Mouse (Mus musculus): ENCODE results near the gene Chaf1b. TPM values are rescaled to one million over a fixed set of nuclear protein-coding genes. Genes with fewer than 3 reads are reported as not detected.

Chaf1b gene
- total RNA-seq, 2 experiments from 2014 or later: 0.91 to 1.3 TPM

DNA sequence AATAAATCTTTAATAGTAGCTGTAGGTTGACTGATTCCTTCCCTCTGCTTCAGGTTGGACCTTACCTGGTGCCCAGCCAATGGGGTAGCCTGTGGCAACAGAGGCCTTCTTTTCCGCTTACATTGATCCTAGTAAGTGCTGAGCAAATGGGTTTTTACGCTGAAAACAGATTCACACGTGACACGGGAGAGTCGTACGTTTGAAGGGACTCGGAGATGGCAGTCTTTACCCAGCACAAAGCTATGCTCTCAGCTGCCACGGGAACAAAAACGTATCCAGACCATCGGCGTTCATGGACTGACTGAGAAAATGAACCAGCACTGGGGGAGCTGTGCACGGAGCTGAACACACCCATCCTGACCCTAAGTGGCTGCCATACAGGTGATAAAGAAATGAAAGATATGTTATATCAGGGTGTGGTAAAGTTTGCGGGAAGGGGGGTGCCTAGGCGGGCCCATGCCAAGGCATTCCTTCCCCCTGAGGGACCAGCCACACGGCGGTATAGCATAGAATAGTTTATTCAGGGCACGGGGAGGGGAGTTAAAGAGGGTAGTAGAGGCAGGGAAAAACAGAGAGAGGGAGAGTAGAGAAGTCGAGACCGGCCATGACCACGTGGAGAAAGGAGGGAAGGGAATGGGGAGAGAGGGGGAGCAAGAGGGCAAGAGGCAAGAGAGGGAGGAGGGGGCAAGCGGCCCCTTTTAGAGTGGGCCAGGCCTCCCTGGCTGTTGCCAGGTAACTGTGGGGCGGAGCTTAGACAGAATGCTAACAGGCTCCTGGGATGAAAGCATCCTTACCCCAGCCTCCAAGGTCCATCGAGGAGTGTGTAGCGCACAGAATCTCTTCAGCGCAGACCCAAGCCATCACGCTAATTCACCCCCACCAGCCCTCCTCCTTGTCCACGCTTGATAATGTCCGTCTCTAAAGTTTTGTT lies 27.3 kb downstream of the Chaf1b start:
- no peak for DNase-seq (ENCODE audit: low spot score)
- intact Hi-C loops (cut with DNase I): loop anchor here (10.0 kb wide), 1 partner anchor 424 kb away; no protein-coding TSS in a partner anchor

DNA sequence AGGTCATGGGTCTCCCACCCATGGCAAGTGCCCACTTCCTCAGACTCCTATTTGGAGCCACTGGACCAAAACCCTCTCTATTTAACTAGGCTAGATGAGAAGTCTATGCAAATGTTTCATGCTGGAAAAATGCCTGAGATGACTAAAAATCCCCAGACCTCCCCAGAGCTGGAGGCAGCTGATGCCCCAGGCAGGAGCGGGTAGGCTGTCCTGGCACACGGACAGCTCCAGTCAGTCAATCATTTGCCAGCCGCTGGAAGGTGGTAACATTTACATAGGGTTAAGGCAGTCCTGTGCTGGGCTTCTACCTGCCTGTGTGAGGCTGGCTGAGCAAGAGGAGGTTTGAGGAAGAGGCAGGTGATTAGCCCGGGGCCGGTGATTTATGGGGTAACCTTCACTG lies 28.5 kb downstream of the Chaf1b start:
- intact Hi-C loops (cut with DNase I): loop anchor here (10.0 kb wide), 1 partner anchor 423 kb away; no protein-coding TSS in a partner anchor

DNA sequence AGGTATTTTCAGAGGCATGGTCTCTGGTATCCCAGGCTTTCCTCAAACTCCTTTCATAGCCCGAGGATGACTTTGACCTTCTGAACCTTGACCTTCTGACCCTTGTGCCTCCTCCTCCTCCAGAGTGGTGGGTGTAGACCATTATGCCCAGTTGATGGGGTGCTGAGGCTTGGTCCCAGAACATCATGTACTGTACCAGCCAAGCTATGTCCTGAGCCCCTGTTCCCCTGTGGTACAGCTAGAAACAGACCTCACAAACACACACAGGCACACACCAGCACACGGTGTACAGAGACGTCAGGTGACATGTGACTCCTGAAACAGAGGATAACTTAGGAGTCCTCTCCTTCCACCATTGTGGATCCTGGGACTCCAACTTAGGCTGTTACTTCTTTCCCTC lies 29.1 kb downstream of the Chaf1b start:
- intact Hi-C loops (cut with DNase I): loop anchor here (10.0 kb wide), 1 partner anchor 422 kb away; no protein-coding TSS in a partner anchor
- DNase-seq (ENCODE audit: low spot score): no peak

More for the DNA sequence above, 28.5 kb downstream of the Chaf1b start:
- no peak for DNase-seq (ENCODE audit: low spot score)

GRCm38 (mm10) chr16:93913881-93914576 lies 30.3 kb downstream of the Chaf1b start:
- no peak for DNase-seq (ENCODE audit: low spot score)
- intact Hi-C loops (cut with DNase I): loop anchor here (10.0 kb wide), 1 partner anchor 421 kb away; no protein-coding TSS in a partner anchor

DNA sequence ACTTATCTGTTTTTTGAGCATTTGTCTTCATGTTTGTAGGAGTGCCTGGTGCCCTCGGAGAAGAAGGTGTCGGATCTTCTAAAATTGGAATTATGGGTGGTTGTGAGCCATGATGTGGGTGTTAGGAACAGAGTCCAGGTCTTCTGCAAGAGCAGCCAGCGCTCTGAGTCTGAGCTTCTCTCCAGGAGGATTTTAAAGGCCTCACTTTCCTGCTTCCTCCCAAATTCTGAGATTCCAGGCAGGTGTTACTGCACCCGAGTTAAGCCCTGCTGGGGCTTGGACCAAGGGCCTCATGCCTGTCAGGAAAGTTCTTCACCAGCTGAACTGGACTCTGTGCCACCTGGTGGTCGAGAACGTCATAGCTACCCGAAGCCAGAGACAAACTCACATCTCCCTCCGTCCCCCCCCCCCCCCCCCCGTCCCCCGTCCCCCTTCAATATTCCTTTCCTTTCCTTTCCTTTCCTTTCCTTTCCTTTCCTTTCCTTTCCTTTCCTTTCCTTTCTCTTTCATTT lies 31.7 kb downstream of the Chaf1b start:
- DNase-seq (ENCODE audit: low spot score): no peak
- intact Hi-C loops (cut with DNase I): loop anchor here (10.0 kb wide), 1 partner anchor 419 kb away; no protein-coding TSS in a partner anchor

GRCm38 (mm10) chr16:93917712-93918678 lies 34.3 kb downstream of the Chaf1b start:
- intact Hi-C loops (cut with DNase I): loop anchor here (10.0 kb wide), 1 partner anchor 417 kb away; no protein-coding TSS in a partner anchor
- DNase-seq (ENCODE audit: low spot score): no peak

DNA sequence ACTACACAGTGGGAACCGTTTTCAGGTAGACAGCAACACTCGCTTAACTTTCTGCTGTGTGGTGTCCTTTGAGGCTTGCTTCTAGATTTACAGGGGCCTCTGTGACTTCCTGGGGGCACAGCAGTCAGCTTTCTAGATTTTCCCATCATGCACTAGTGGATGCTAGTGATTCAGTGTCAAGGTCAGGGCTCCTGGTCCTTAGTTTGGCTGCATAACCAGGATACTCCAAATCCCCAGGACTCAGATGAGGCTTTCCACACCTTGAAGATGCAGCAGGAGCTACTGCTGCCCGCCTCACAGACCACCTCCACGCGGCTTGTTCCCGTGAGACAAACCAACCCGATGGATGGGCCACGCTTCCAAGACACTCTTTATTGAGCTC lies 35.0 kb downstream of the Chaf1b start:
- DNase-seq (ENCODE audit: low spot score): no peak
- intact Hi-C loops (cut with DNase I): loop anchor here (10.0 kb wide), 1 partner anchor 416 kb away; no protein-coding TSS in a partner anchor

DNA sequence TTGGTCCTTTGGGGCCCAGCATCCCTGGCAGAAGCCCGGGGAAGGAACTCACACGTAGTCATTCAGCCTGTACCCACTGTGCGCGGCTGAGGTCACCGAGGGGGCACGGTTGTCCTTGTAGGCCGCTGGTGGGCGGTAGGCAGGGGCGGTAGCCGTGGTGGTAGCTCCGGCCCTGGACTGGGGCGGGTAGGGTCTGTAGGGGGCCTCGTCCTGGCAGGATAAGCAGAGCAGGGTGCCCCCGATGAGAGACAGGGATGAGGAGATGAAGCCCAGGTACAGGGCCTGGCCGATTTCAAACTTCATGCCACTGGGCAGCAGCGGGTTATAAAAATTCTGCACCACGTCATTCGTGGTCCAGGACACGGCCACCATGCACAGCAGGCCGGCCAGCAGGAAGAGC lies 35.5 kb downstream of the Chaf1b start:
- intact Hi-C loops (cut with DNase I): loop anchor here (10.0 kb wide), 1 partner anchor 416 kb away; no protein-coding TSS in a partner anchor

DNA sequence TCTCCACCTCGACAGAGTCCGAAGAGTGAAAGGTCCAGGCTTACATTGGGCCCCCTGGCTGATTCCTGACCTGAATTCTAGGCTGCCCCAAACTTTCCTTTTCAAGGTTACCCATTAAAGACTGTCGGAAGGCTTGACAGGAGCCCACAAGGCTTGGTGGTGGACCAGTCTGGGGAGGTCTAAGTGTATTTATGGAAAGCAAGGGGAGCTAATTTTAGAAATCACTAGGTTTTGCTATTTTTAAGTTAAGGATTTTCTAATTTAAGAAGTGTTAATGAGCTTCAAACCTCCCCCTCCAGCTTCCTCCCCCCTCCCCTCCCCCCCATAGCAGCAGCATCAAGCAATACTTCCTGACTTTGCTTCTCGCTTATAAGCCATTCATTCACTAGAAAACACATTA lies 37.0 kb downstream of the Chaf1b start:
- no peak for DNase-seq (ENCODE audit: low spot score)
- intact Hi-C loops (cut with DNase I): no loop called here

More for the DNA sequence above, 35.5 kb downstream of the Chaf1b start:
- DNase-seq (ENCODE audit: low spot score): no peak

GRCm38 (mm10) chr16:93922835-93923389 lies 39.2 kb downstream of the Chaf1b start:
- no peak for DNase-seq (ENCODE audit: low spot score)
- intact Hi-C loops (cut with DNase I): no loop called here

DNA sequence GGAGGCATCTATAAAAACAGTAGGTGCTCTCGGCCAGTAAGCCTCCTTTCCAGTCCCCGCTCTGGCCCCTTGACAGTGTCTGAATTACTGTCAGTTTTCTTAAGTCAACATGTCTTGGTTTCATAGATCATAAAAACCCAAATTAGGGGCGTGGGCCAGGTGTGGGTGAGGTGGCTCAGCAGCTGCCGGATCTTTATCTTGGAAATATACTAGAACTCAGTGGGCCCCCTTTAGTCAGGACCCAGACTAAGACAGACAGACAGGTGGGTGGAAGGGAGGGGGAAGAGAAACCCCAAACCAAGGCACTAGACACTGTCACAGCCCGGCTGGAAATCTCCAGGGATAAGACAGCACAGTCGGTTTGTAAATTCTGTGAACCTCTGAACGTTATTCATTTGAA lies 40.1 kb downstream of the Chaf1b start:
- intact Hi-C loops (cut with DNase I): no loop called here
- no peak for DNase-seq (ENCODE audit: low spot score)

GRCm38 (mm10) chr16:93925684-93926247 lies 42.1 kb downstream of the Chaf1b start:
- no peak for DNase-seq (ENCODE audit: low spot score)
- intact Hi-C loops (cut with DNase I): no loop called here

GRCm38 (mm10) chr16:93929370-93930032 lies 45.8 kb downstream of the Chaf1b start:
- intact Hi-C loops (cut with DNase I): no loop called here

DNA sequence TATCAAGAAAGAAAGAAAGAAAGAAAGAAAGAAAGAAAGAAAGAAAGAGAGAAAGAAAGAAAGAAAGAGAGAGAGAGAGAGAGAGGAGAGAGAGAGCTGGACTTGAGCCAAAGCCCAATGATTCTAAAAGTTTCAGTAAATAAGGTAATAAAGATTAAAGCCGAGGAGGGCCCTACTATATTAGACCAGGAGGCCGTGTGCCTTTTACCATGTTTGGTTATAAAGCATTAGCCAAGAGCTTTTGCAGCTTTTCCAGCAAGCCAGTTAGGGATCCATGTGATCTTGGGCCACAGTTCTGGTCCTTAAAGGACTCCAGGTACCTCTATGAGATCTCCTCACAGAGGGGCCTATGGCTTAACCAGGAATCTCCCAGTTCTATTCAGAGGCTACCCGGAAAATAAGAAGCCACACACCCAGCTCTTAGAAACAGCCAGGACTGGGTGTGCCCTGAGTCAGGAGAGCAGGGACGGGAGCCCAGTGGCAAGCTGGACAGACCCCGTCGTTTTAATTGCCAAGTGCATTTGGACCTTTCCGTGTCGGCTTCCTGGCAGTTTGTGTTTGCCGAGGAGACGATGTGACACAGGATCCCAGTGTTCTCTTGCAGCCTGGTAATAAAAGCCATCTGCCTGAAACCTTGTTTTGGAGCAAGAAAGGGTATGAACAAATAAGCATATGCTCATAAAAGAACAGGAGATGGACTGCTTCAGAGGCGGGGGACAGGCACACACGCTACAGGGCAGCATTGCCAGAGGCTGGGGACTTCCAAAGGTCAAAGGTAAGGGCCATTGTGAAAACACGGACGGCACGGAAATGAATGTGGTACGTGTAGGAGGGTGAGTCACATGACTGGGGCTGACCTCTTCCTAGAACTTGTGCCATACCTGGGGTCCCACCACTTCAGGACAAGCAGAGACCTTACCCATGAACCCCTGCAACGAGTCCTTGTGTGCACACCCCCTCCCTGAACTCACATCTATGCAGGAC lies 48.8 kb downstream of the Chaf1b start:
- intact Hi-C loops (cut with DNase I): no loop called here
- no peak for DNase-seq (ENCODE audit: low spot score)

More at GRCm38 (mm10) chr16:93929370-93930032, 45.8 kb downstream of the Chaf1b start:
- no peak for DNase-seq (ENCODE audit: low spot score)

GRCm38 (mm10) chr16:93934588-93934987 lies 50.9 kb downstream of the Chaf1b start:
- intact Hi-C loops (cut with DNase I): no loop called here
- no peak for DNase-seq (ENCODE audit: low spot score)

GRCm38 (mm10) chr16:93935009-93935408 lies 51.3 kb downstream of the Chaf1b start:
- no peak for DNase-seq (ENCODE audit: low spot score)
- intact Hi-C loops (cut with DNase I): no loop called here

DNA sequence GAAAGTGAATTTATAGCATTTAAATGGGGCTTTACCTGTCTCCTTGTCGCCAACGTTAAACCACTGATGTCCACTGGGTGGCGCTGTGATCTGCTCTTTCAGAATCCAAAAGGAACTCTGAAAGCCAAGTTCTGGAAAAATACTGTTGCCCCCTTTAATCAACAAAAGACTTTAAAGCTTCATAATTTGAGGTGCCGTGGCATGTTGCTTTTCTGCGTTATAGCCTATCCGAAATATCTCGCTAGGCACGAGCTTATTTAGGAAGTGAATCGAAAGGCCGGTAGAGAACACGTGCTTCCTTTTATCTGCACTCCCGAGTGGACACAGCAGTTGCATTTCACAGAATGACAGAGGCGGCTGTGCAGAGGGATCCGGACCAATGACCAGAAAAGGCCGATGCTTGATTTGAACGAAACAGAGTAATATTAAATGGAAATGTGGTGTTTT lies 54.7 kb downstream of the Chaf1b start:
- intact Hi-C loops (cut with DNase I): loop anchor here (1.0 to 2.0 kb wide), 2 partner anchors 38 to 320 kb away; no protein-coding TSS in a partner anchor
- DNase-seq (ENCODE audit: low spot score): no peak
